Mouse (Mus musculus): ENCODE data around the gene Smad3.

DNA sequence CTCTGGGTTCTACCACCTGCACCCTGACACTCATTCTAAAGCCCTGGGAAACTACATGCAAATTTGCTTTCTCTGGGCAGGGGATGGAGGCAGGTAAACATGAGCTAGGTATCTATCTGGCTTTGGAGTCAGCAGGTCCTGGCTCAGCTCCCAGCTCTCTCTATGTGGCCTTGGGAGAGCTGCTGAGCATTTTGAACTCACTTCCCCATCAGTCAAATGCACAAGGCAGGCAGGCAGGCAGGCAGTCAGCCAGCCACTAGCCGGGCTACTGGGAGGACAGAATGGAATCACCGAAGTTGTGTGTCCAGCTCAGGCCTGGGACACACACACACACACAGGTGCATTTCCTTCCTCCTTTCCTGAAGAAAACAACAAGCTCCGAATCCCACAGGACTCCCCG is 58.6 kb downstream of the Smad3 start:
- TF ChIP-seq POLR2A (IDR thresholded peaks at IDR 0.05; ENCODE audit: insufficient read depth, low read depth, low read length) (no peak), CTCF (IDR thresholded peaks at IDR 0.05; ENCODE audit: insufficient read depth, low read depth, low read length) (no peak)
